ENCODE assay signal across 12 mouse cellular contexts in the genomic region with DNA sequence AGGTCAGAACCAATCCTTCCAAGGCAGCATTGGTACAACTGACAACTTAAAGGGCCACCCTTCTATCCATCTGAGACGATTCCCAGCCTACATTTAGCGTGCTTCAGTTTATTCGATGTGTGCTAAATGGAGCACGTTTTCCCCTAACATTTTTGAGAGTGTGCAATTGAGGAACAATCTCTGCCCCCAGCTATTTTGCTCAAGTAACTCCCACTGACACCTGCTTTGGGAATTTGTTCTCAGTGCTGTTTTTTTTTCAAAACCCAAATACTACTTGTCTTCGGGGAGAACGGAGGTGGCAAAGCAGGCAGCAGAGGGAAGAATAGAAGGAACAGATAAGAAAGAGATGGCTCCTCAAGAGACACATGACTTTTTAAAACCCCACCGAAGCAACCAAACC.
"Had no signal": no experiment of that assay in that cellular context is flagged by ENCODE, and none has a peak within 500 bp of the region (broad histone marks: within the 10 kb centered on the region; RNA-seq: fewer than 3 reads in every experiment).

No protein-coding gene starts in this region.

- H3K4me3 ChIP-seq: intestine, embryonic 15.5 days; limb, embryonic 13.5 days; midbrain, embryonic 12.5 days; neural tube, embryonic 13.5 days had no signal

- DNase-seq: kidney, adult 18-20 months; kidney, postnatal 10 days; layer of hippocampus, postnatal 36 days; lung, adult 18-20 months; thymus, adult 18-20 months; thymus, postnatal 14 days had no signal

- H3K27ac ChIP-seq: intestine, embryonic 15.5 days; limb, embryonic 13.5 days; liver, embryonic 14.5 days; midbrain, embryonic 12.5 days; neural tube, embryonic 13.5 days; stomach, postnatal 0 days had no signal
